Mouse (Mus musculus) gastrocnemius, postnatal 14 days (tissue): Measurements from ENCODE around the gene Lyrm9. TPM values are rescaled to one million over a fixed set of nuclear protein-coding genes. Genes with fewer than 3 reads are reported as not detected.

Source experiments
- DNase-seq: peaks from one replicate; pipeline ENCODE4 v3.0.0; 2021; ENCODE audit warnings: mixed read lengths
- intact Hi-C: fragments of 180-260 bp; cut with DNase I; formaldehyde crosslinking; loops from one replicate; pipeline ENCODE4 v1.15.1; 2025; ENCODE audit warnings: low total_unique reads
- long read RNA-seq, 2 experiments: library from polyadenylated mRNA; stranded (forward); transcript quantifications; one replicate each; pipeline ENCODE4 v2.0.0; 2021
- total RNA-seq, 2 experiments: library from RNA; stranded (reverse); gene quantifications; 2 replicates each; pipeline ENCODE4 v1.2.3; 2021

Gene Lyrm9
- total RNA-seq, result 10 to 100 TPM; 11.5 to 14.2 TPM
- long read RNA-seq, experiment 1, full-length matches to known transcripts, result 5 of 9 reads
- long read RNA-seq, experiment 1, partial matches to known transcripts, result 2 of 9 reads
- long read RNA-seq, experiment 1, other reads (novel, unspliced or antisense), result 2 of 9 reads
- long read RNA-seq, experiment 2, full-length matches to known transcripts, result 9 of 11 reads
- long read RNA-seq, experiment 2, partial matches to known transcripts, result 0 of 11 reads
- long read RNA-seq, experiment 2, other reads (novel, unspliced or antisense), result 2 of 11 reads

GRCm38 (mm10) chr11:78826442-78827013, at the start of gene Lyrm9:
Gene Lyrm9 (plus strand): TSS chr11:78826584.
- intact Hi-C loops, result loop anchor here (5.0 kb wide), 1 partner anchor 269 kb away; no protein-coding TSS in a partner anchor
- DNase-seq, result peak; percentile 96

- DNase-seq, result no peak
- intact Hi-C loops, result no loop called here
Measured at GRCm38 (mm10) chr11:78777851-78778680, 48.3 kb upstream of the Lyrm9 start.

- intact Hi-C loops, result no loop called here
- DNase-seq, result no peak
Measured at GRCm38 (mm10) chr11:78780002-78780401, 46.4 kb upstream of the Lyrm9 start.

- intact Hi-C loops, result no loop called here
- DNase-seq, result no peak
Measured at GRCm38 (mm10) chr11:78780571-78780970, 45.8 kb upstream of the Lyrm9 start.

GRCm38 (mm10) chr11:78782326-78782725, 44.1 kb upstream of the Lyrm9 start:
- no peak for DNase-seq
- intact Hi-C loops, result no loop called here

- DNase-seq, result no peak
- intact Hi-C loops, result no loop called here
Measured at GRCm38 (mm10) chr11:78782791-78783347, 43.5 kb upstream of the Lyrm9 start.

- DNase-seq, result no peak
- intact Hi-C loops, result no loop called here
Measured at GRCm38 (mm10) chr11:78786013-78786431, 40.4 kb upstream of the Lyrm9 start.

- intact Hi-C loops, result no loop called here
- DNase-seq, result no peak
Measured at GRCm38 (mm10) chr11:78789370-78790060, 36.9 kb upstream of the Lyrm9 start.

GRCm38 (mm10) chr11:78791582-78791981, 34.8 kb upstream of the Lyrm9 start:
- DNase-seq, result peak; percentile 39
- intact Hi-C loops, result no loop called here

GRCm38 (mm10) chr11:78792055-78792454, 34.3 kb upstream of the Lyrm9 start:
- DNase-seq, result no peak
- intact Hi-C loops, result no loop called here

GRCm38 (mm10) chr11:78792465-78792864, 33.9 kb upstream of the Lyrm9 start:
- no peak for DNase-seq
- intact Hi-C loops, result no loop called here

GRCm38 (mm10) chr11:78793116-78793515, 33.3 kb upstream of the Lyrm9 start:
- intact Hi-C loops, result no loop called here

GRCm38 (mm10) chr11:78796072-78796729, 30.2 kb upstream of the Lyrm9 start:
- intact Hi-C loops, result no loop called here

More at GRCm38 (mm10) chr11:78793116-78793515, 33.3 kb upstream of the Lyrm9 start:
- no peak for DNase-seq

GRCm38 (mm10) chr11:78801094-78801493, 25.3 kb upstream of the Lyrm9 start:
- intact Hi-C loops, result no loop called here
- no peak for DNase-seq

More at GRCm38 (mm10) chr11:78796072-78796729, 30.2 kb upstream of the Lyrm9 start:
- no peak for DNase-seq

- DNase-seq, result peak; percentile 40
- intact Hi-C loops, result no loop called here
Measured at GRCm38 (mm10) chr11:78803587-78804316, 22.6 kb upstream of the Lyrm9 start.

GRCm38 (mm10) chr11:78804551-78804950, 21.8 kb upstream of the Lyrm9 start:
- intact Hi-C loops, result no loop called here

GRCm38 (mm10) chr11:78805198-78805597, 21.2 kb upstream of the Lyrm9 start:
- no peak for DNase-seq
- intact Hi-C loops, result no loop called here

More at GRCm38 (mm10) chr11:78804551-78804950, 21.8 kb upstream of the Lyrm9 start:
- no peak for DNase-seq

- intact Hi-C loops, result no loop called here
- no peak for DNase-seq
Measured at GRCm38 (mm10) chr11:78805691-78806137, 20.7 kb upstream of the Lyrm9 start.
